ENCODE assay signal across 22 mouse cellular contexts in genomic region chr15:67417742-67418163, GRCm38 (mm10).
DNase-seq lines count a peak whose midpoint lies in the region; ATAC-seq and TF ChIP-seq lines count a peak whose summit lies in the region.
"Had no signal": no experiment of that assay in that cellular context is flagged by ENCODE, and none has a peak within 500 bp of the region (broad histone marks: within the 10 kb centered on the region; RNA-seq: fewer than 3 reads in every experiment).

No protein-coding gene starts in this region.

- H3K27ac ChIP-seq in forebrain, embryonic 14.5 days (ENCODE audit: low read depth, low read length) = no peak overlapping the region
- no peak overlapping the region for H3K27ac ChIP-seq in forebrain, embryonic 11.5 days (ENCODE audit: low read depth, low read length)
- H3K27ac ChIP-seq in midbrain, embryonic 15.5 days = no peak overlapping the region
- no peak overlapping the region for H3K27ac ChIP-seq in midbrain, postnatal 0 days (ENCODE audit: low read depth, low read length)
- H3K27ac ChIP-seq: embryonic facial prominence, embryonic 15.5 days; gastrocnemius, adult 2 months; heart, embryonic 13.5 days; hindbrain, embryonic 15.5 days had no signal

- no peaks in the 10 kb centered on the region for H3K4me1 ChIP-seq in forebrain, embryonic 14.5 days (ENCODE audit: control insufficient read depth, insufficient read depth, low read length)
- H3K4me1 ChIP-seq in forebrain, embryonic 11.5 days (replicated peaks; ENCODE audit: control insufficient read depth, insufficient read depth, low read length) = no peaks in the 10 kb centered on the region
- no peaks in the 10 kb centered on the region for H3K4me1 ChIP-seq in midbrain, embryonic 15.5 days
- H3K4me1 ChIP-seq in midbrain, postnatal 0 days (ENCODE audit: insufficient read depth, low read length) = no peaks in the 10 kb centered on the region
- H3K4me1 ChIP-seq: heart, embryonic 13.5 days; hindbrain, embryonic 15.5 days had no signal

- no peaks in the 10 kb centered on the region for H3K36me3 ChIP-seq in forebrain, embryonic 14.5 days (ENCODE audit: control insufficient read depth, insufficient read depth, low read length)
- no peaks in the 10 kb centered on the region for H3K36me3 ChIP-seq in forebrain, embryonic 11.5 days (ENCODE audit: control insufficient read depth, insufficient read depth, low read length)
- H3K36me3 ChIP-seq in midbrain, embryonic 15.5 days (replicated peaks) = no peaks in the 10 kb centered on the region
- no peaks in the 10 kb centered on the region for H3K36me3 ChIP-seq in midbrain, postnatal 0 days (ENCODE audit: insufficient read depth, low read length)
- H3K36me3 ChIP-seq: embryonic facial prominence, embryonic 15.5 days; heart, embryonic 13.5 days; hindbrain, embryonic 15.5 days had no signal

- no peaks in the 10 kb centered on the region for H3K9me3 ChIP-seq in forebrain, embryonic 14.5 days (replicated peaks; ENCODE audit: control insufficient read depth, low read length)
- no peaks in the 10 kb centered on the region for H3K9me3 ChIP-seq in forebrain, embryonic 11.5 days (ENCODE audit: control insufficient read depth, low read length)
- no peaks in the 10 kb centered on the region for H3K9me3 ChIP-seq in midbrain, embryonic 15.5 days
- H3K9me3 ChIP-seq in midbrain, postnatal 0 days (ENCODE audit: low read length) = no peaks in the 10 kb centered on the region
- H3K9me3 ChIP-seq: embryonic facial prominence, embryonic 15.5 days; heart, embryonic 13.5 days; hindbrain, embryonic 15.5 days had no signal

- H3K4me2 ChIP-seq in forebrain, embryonic 14.5 days (ENCODE audit: low read length) = no peak overlapping the region
- no peak overlapping the region for H3K4me2 ChIP-seq in forebrain, embryonic 11.5 days (ENCODE audit: low read depth, low read length, severe bottlenecking)
- H3K4me2 ChIP-seq in midbrain, embryonic 15.5 days = no peak overlapping the region
- H3K4me2 ChIP-seq in midbrain, postnatal 0 days (ENCODE audit: low read depth, low read length, poor library complexity, severe bottlenecking) = no peak overlapping the region
- H3K4me2 ChIP-seq: embryonic facial prominence, embryonic 15.5 days; heart, embryonic 13.5 days; hindbrain, embryonic 15.5 days had no signal

- no peak for TF ChIP-seq CTCF in midbrain, postnatal 0 days (IDR thresholded peaks at IDR 0.05)

- no peak overlapping the region for H3K4me3 ChIP-seq in forebrain, embryonic 14.5 days (ENCODE audit: low read depth, low read length)
- H3K4me3 ChIP-seq in forebrain, embryonic 11.5 days (ENCODE audit: low read depth, low read length) = no peak overlapping the region
- no peak overlapping the region for H3K4me3 ChIP-seq in midbrain, embryonic 15.5 days
- no peak overlapping the region for H3K4me3 ChIP-seq in midbrain, postnatal 0 days (ENCODE audit: low read depth, low read length)
- H3K4me3 ChIP-seq: embryonic facial prominence, embryonic 15.5 days; erythroblast, embryonic 14.5 days; gastrocnemius, adult 2 months; heart, embryonic 13.5 days; hindbrain, embryonic 15.5 days had no signal

- no peaks in the 10 kb centered on the region for H3K27me3 ChIP-seq in forebrain, embryonic 14.5 days (replicated peaks; ENCODE audit: control insufficient read depth, insufficient read depth, low read length)
- H3K27me3 ChIP-seq in forebrain, embryonic 11.5 days (ENCODE audit: control insufficient read depth, insufficient read depth, low read length) = no peaks in the 10 kb centered on the region
- no peaks in the 10 kb centered on the region for H3K27me3 ChIP-seq in midbrain, embryonic 15.5 days (replicated peaks)
- H3K27me3 ChIP-seq in midbrain, postnatal 0 days (ENCODE audit: insufficient read depth, low read length) = no peaks in the 10 kb centered on the region
- H3K27me3 ChIP-seq: embryonic facial prominence, embryonic 15.5 days; heart, embryonic 13.5 days; hindbrain, embryonic 15.5 days; Patski had no signal

- no peak overlapping the region for H3K9ac ChIP-seq in forebrain, embryonic 14.5 days (ENCODE audit: low read length)
- no peak overlapping the region for H3K9ac ChIP-seq in forebrain, embryonic 11.5 days (ENCODE audit: low read length)
- no peak overlapping the region for H3K9ac ChIP-seq in midbrain, embryonic 15.5 days
- no peak overlapping the region for H3K9ac ChIP-seq in midbrain, postnatal 0 days (replicated peaks; ENCODE audit: low read length, poor library complexity, severe bottlenecking)
- H3K9ac ChIP-seq: embryonic facial prominence, embryonic 15.5 days; heart, embryonic 13.5 days; hindbrain, embryonic 15.5 days had no signal

- DNase-seq in forebrain, embryonic 14.5 days (ENCODE audit: low spot score) = peak; percentile 59
- DNase-seq in forebrain, embryonic 11.5 days (ENCODE audit: low spot score) = no peak
- DNase-seq in midbrain, postnatal 0 days (ENCODE audit: low spot score) = no peak
- peak; percentile 26 for DNase-seq in brain, embryonic 18.5 days (ENCODE audit: low read depth, low spot score)
- DNase-seq in telencephalon, adult 2 months (ENCODE audit: low read depth, low spot score) = peak; percentile 11
- no peak for DNase-seq in thymus, adult 18-20 months
- no peak for DNase-seq in urinary bladder, postnatal 36 days (ENCODE audit: low spot score in 2 of 2)
- DNase-seq: adrenal gland, postnatal 14 days; cerebellum, adult 11 months; cerebellum, adult 8-10 months; cerebellum, postnatal 14 days; embryo, embryonic 11 days; gastrocnemius, adult 2 months; gastrocnemius, postnatal 25 days; heart, postnatal 36 days had no signal

- peak; percentile 62 for ATAC-seq in forebrain, embryonic 14.5 days
- no peak for ATAC-seq in forebrain, embryonic 11.5 days (replicated peaks; ENCODE audit: low FRiP score)
- 0 out of 2 replicates have a peak, but pooled peaks have one; percentile 30 for ATAC-seq in midbrain, embryonic 15.5 days (replicated peaks)
- no peak for ATAC-seq in midbrain, postnatal 0 days (ENCODE audit: low FRiP score)
- ATAC-seq: activated CD4-positive, CD25-positive, alpha-beta regulatory T cell, adult 4 months; Patski had no signal

- 91% methylated on average over 2 of the region's 2 CpGs for WGBS in forebrain, embryonic 14.5 days
- WGBS in forebrain, embryonic 11.5 days = 91% methylated on average over 2 of the region's 2 CpGs
- WGBS in midbrain, embryonic 15.5 days = 82% methylated on average over 2 of the region's 2 CpGs
- WGBS in midbrain, postnatal 0 days = 80% methylated on average over 2 of the region's 2 CpGs

Comparison
In these comparisons a context has a peak if more than half of its experiments do, and no peak if none do; other contexts are left out.
1. ATAC-seq: peak in forebrain, embryonic 14.5 days (single experiment) and midbrain, embryonic 15.5 days (single experiment); none in forebrain, embryonic 11.5 days (single experiment) and midbrain, postnatal 0 days (single experiment).
2. DNase-seq: peak in forebrain, embryonic 14.5 days (single experiment), brain, embryonic 18.5 days (single experiment) and telencephalon, adult 2 months (single experiment); none in forebrain, embryonic 11.5 days (single experiment), midbrain, postnatal 0 days (single experiment), thymus, adult 18-20 months (0 of 2) and urinary bladder, postnatal 36 days (0 of 2).